In genomic region chr17:73839086-73839835, GRCm38 (mm10) we compare ENCODE assay signal across 23 mouse cellular contexts. TPM values are rescaled to one million over a fixed set of nuclear protein-coding genes. Genes with fewer than 3 reads are reported as not detected.
DNase-seq lines count a peak whose midpoint lies in the region; ATAC-seq lines count a peak whose summit lies in the region.
"Had no signal": no experiment of that assay in that cellular context is flagged by ENCODE, and none has a peak within 500 bp of the region (broad histone marks: within the 10 kb centered on the region; RNA-seq: fewer than 3 reads in every experiment).

No protein-coding gene starts in this region.

- WGBS in heart, embryonic 15.5 days: 38% methylated on average over 3 of the region's 3 CpGs
- WGBS in liver, embryonic 12.5 days (ENCODE audit: insufficient replicate concordance): 39% methylated on average over 3 of the region's 3 CpGs

- no peaks in the 10 kb centered on the region for H3K36me3 ChIP-seq in heart, embryonic 15.5 days
- no peaks in the 10 kb centered on the region for H3K36me3 ChIP-seq in liver, embryonic 12.5 days
- H3K36me3 ChIP-seq: embryonic facial prominence, embryonic 15.5 days; forebrain, embryonic 10.5 days; hindbrain, embryonic 13.5 days; intestine, embryonic 15.5 days had no signal

- peak overlapping the region; percentile 31; the same call in 1 of the 2 replicates for H3K27ac ChIP-seq in heart, embryonic 15.5 days
- peak overlapping the region; percentile 10; the same call in 1 of the 2 replicates for H3K27ac ChIP-seq in liver, embryonic 12.5 days
- H3K27ac ChIP-seq: embryonic facial prominence, embryonic 15.5 days; forebrain, embryonic 10.5 days; hindbrain, embryonic 13.5 days; hindbrain, postnatal 0 days; intestine, embryonic 15.5 days had no signal

- no peaks in the 10 kb centered on the region for H3K9me3 ChIP-seq in heart, embryonic 15.5 days (replicated peaks)
- no peaks in the 10 kb centered on the region for H3K9me3 ChIP-seq in liver, embryonic 12.5 days (replicated peaks)
- H3K9me3 ChIP-seq: embryonic facial prominence, embryonic 15.5 days; forebrain, embryonic 10.5 days; hindbrain, embryonic 13.5 days; intestine, embryonic 15.5 days had no signal

- H3K9ac ChIP-seq in heart, embryonic 15.5 days: no peak overlapping the region
- H3K9ac ChIP-seq in liver, embryonic 12.5 days: no peak overlapping the region
- H3K9ac ChIP-seq: embryonic facial prominence, embryonic 15.5 days; hindbrain, embryonic 13.5 days; intestine, embryonic 15.5 days had no signal

- no peak overlapping the region for H3K4me2 ChIP-seq in heart, embryonic 15.5 days
- no peak overlapping the region for H3K4me2 ChIP-seq in liver, embryonic 12.5 days
- H3K4me2 ChIP-seq: embryonic facial prominence, embryonic 15.5 days; hindbrain, embryonic 13.5 days; intestine, embryonic 15.5 days had no signal

- H3K4me1 ChIP-seq in heart, embryonic 15.5 days (replicated peaks): peaks cover 8% of the 10 kb centered on the region
- H3K4me1 ChIP-seq in liver, embryonic 12.5 days: no peaks in the 10 kb centered on the region
- H3K4me1 ChIP-seq: embryonic facial prominence, embryonic 15.5 days; hindbrain, embryonic 13.5 days; intestine, embryonic 15.5 days had no signal

- DNase-seq in cerebellum, adult 9-10 months: peak; percentile 8
- no peak for DNase-seq in cerebellum, postnatal 10 days
- no peak for DNase-seq in heart, postnatal 14 days
- no peak for DNase-seq in liver
- peak; percentile 52 for DNase-seq in naive thymus-derived CD4-positive, alpha-beta T cell, adult 2 months (ENCODE audit: low read depth)
- DNase-seq in layer of hippocampus, adult 18-20 months (ENCODE audit: low spot score in 2 of 2): no peak
- DNase-seq: adrenal gland, postnatal 14 days; B cell, adult 2 months; cerebellum, adult 18-20 months; cerebellum, postnatal 14 days; embryo, embryonic 11 days; gastrocnemius, postnatal 36 days had no signal

- H3K4me3 ChIP-seq in heart, embryonic 15.5 days: no peak overlapping the region
- no peak overlapping the region for H3K4me3 ChIP-seq in liver, embryonic 12.5 days
- H3K4me3 ChIP-seq: embryonic facial prominence, embryonic 15.5 days; erythroblast, embryonic 14.5 days; forebrain, embryonic 10.5 days; hindbrain, embryonic 13.5 days; intestine, embryonic 15.5 days had no signal

- ATAC-seq in heart, embryonic 15.5 days (replicated peaks; ENCODE audit: insufficient number of reproducible peaks, insufficient read depth, low FRiP score, low read depth): no peak
- no peak for ATAC-seq in liver, embryonic 12.5 days
- ATAC-seq: activated CD4-positive, CD25-positive, alpha-beta regulatory T cell, adult 4 months; forebrain, embryonic 14.5 days; hindbrain, postnatal 0 days; intestine, embryonic 15.5 days; Patski had no signal

- H3K27me3 ChIP-seq in heart, embryonic 15.5 days: no peaks in the 10 kb centered on the region
- H3K27me3 ChIP-seq in liver, embryonic 12.5 days (replicated peaks): no peaks in the 10 kb centered on the region
- H3K27me3 ChIP-seq: embryonic facial prominence, embryonic 15.5 days; hindbrain, embryonic 13.5 days; intestine, embryonic 15.5 days; Patski had no signal

- intact Hi-C loops in heart, postnatal 14 days (cut with DNase I): no loop called here

RNA-seq across cellular contexts. Expression of gene Ehd3, which starts 35.3 kb away (rescaled TPM):
- 2.6 and 3.5 TPM in 2 replicates for polyA plus RNA-seq in heart, embryonic 15.5 days (2015; fragmentation: Nextera tagmentation; extraction: Ambion mirVana)
- 1 to 10 TPM; 3.9 to 4.2 TPM for total RNA-seq in heart, postnatal 14 days (2021)
- polyA plus RNA-seq in liver, embryonic 12.5 days (2016; fragmentation: Nextera tagmentation; extraction: Ambion mirVana): 29.8 and 30.3 TPM in 2 replicates
- total RNA-seq in layer of hippocampus, adult 18-20 months (2021): 100 to 1,000 TPM; 138 to 145 TPM

Comparison
In these comparisons a context has a peak if more than half of its experiments do, and no peak if none do; other contexts are left out.
1. DNase-seq: peak in cerebellum, adult 9-10 months (single experiment) and naive thymus-derived CD4-positive, alpha-beta T cell, adult 2 months (single experiment); none in cerebellum, postnatal 10 days (0 of 2), heart, postnatal 14 days (0 of 2), liver (single experiment) and layer of hippocampus, adult 18-20 months (0 of 2).
2. RNA of gene Ehd3, which starts 35.3 kb away (total RNA-seq): 138 to 145 TPM in layer of hippocampus, adult 18-20 months; 3.9 to 4.2 TPM in heart, postnatal 14 days; every median in the first group is over 10 times any median in the second.